Mouse (Mus musculus): ENCODE measurements at regions not wholly inside any gene's neighbourhood (a gene's known extent, or its start where the extent isn't known, plus 50 kb on each side); places are given as distances from the start of the nearest gene placed in this dataset.

DNA sequence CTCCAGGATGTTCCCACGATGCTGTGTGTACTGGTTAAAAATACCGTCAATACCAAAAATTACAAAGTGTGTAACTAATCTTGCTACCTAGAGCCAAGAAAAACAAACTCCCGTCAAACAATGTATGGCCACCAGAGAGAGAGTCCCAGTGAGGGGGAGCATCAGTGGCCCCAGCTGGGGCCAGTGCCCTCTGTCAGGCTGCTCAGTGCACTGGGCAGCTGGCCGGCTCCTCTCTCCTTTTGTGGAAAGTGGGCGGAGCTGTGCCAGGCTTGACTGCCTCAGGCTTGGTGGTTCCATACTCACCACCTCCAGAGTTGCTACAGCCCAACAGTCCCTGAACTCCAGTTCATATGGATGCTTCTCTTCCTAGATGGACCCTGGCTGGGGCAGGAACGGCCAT, 53.8 kb upstream of the Sept5 start:
- Histone ChIP-seq H3K4me1 (replicated peaks; ENCODE audit: low read depth, low read length) (peaks cover 35% of the 10 kb centered on the region), H3K4me3 (replicated peaks; ENCODE audit: low read length) (no peak overlapping the region), H3K27me3 (ENCODE audit: insufficient read depth, low read length) (peaks cover 22% of the 10 kb centered on the region), H3K36me3 (ENCODE audit: insufficient read depth, low read length) (no peaks in the 10 kb centered on the region), H3K9me3 (ENCODE audit: low read length) (peaks cover 3% of the 10 kb centered on the region)
- TF ChIP-seq NANOG (IDR thresholded peaks at IDR 0.05; ENCODE audit: borderline replicate concordance, low read length) (no peak), POU5F1 (IDR thresholded peaks at IDR 0.05; ENCODE audit: borderline replicate concordance, low read length) (no peak), CTCF (conservative IDR thresholded peaks at IDR 0.05; ENCODE audit: low read length) (no peak)

DNA sequence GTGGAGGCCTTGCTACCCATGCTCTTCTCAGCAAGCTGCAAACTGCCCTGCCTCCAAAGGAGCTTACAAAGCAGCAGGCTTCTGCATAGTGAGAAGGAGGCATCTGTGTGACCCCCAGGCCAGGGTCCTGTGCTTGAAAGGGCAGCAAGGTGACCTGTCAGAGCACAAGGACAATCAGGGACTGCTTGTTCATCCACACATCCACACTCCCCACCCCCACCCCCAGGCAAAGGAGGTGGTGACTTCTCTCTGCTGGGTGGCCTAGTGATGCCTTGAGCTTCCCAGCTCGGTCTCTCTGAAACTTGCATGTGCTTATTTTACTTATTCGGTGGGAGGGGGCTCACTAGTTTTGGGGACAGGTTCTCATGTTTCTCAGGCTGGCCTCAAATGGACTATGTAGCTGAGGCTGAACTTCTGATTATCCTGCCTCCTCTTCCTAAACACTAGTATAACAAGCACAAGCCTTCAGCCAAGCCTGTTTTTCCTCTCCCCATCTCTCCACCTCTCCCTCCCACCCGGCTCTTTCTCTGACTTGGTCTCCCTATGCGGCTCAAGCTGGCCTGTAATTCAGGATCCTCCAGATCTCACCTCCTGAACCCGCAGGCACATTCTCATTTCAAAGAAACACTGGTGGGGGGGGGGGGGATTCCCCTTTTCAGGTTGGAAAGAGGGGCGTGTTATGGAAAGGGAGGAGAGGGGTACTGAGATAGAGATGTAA, 56.4 kb upstream of the Sept5 start:
- Histone ChIP-seq H3K9me3 (ENCODE audit: low read length) (peaks cover 3% of the 10 kb centered on the region), H3K27me3 (ENCODE audit: insufficient read depth, low read length) (peaks cover 24% of the 10 kb centered on the region)

DNA sequence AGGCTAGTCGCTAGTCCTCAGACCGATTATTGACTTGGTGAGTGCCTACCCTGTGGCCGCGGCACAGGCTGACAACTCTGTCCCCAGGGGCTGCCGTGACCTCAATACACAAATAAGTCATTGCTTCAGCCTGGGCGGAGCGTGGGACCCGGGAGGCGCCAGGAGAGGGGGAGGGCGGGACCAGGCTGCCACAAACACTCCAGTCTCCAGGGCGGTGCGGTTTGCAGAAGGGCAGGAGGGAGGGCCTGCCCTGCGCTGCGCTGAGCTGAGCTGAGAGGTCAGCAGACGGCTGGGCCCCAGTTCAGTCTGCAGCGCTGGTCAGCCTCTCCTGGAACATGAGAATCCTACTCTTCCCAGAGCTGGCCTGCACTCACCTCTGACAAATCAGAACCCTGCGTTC, 57.2 kb upstream of the Sept5 start:
- TF ChIP-seq POU5F1 (IDR thresholded peaks at IDR 0.05; ENCODE audit: borderline replicate concordance, low read length): no peak
- TF ChIP-seq NANOG (IDR thresholded peaks at IDR 0.05; ENCODE audit: borderline replicate concordance, low read length): no peak
- TF ChIP-seq CTCF (conservative IDR thresholded peaks at IDR 0.05; ENCODE audit: low read length): no peak
- Histone ChIP-seq H3K4me1 (replicated peaks; ENCODE audit: low read depth, low read length) (peaks cover 31% of the 10 kb centered on the region), H3K27me3 (ENCODE audit: insufficient read depth, low read length) (peaks cover 21% of the 10 kb centered on the region), H3K9me3 (ENCODE audit: low read length) (peaks cover 3% of the 10 kb centered on the region), H3K36me3 (ENCODE audit: insufficient read depth, low read length) (no peaks in the 10 kb centered on the region), H3K4me3 (replicated peaks; ENCODE audit: low read length) (peak overlapping the region; percentile 69)

More for the DNA sequence above, 56.4 kb upstream of the Sept5 start:
- peaks cover 31% of the 10 kb centered on the region for H3K4me1 ChIP-seq (replicated peaks; ENCODE audit: low read depth, low read length)
- H3K36me3 ChIP-seq (ENCODE audit: insufficient read depth, low read length): no peaks in the 10 kb centered on the region
- TF ChIP-seq POU5F1 (IDR thresholded peaks at IDR 0.05; ENCODE audit: borderline replicate concordance, low read length): no peak
- no peak for TF ChIP-seq NANOG (IDR thresholded peaks at IDR 0.05; ENCODE audit: borderline replicate concordance, low read length)
- no peak for TF ChIP-seq CTCF (conservative IDR thresholded peaks at IDR 0.05; ENCODE audit: low read length)
- H3K4me3 ChIP-seq (replicated peaks; ENCODE audit: low read length): peak overlapping the region; percentile 69; the same call in 1 of the 2 replicates

GRCm38 (mm10) chr16:18687367-18687766, 57.6 kb upstream of the Sept5 start:
- Histone ChIP-seq H3K27me3 (ENCODE audit: insufficient read depth, low read length) (peaks cover 17% of the 10 kb centered on the region), H3K4me1 (replicated peaks; ENCODE audit: low read depth, low read length) (peaks cover 28% of the 10 kb centered on the region), H3K9me3 (ENCODE audit: low read length) (peaks cover 3% of the 10 kb centered on the region), H3K36me3 (ENCODE audit: insufficient read depth, low read length) (no peaks in the 10 kb centered on the region), H3K4me3 (replicated peaks; ENCODE audit: low read length) (peak overlapping the region; percentile 69)
- TF ChIP-seq CTCF (conservative IDR thresholded peaks at IDR 0.05; ENCODE audit: low read length) (peak; percentile 78), NANOG (IDR thresholded peaks at IDR 0.05; ENCODE audit: borderline replicate concordance, low read length) (no peak)

DNA sequence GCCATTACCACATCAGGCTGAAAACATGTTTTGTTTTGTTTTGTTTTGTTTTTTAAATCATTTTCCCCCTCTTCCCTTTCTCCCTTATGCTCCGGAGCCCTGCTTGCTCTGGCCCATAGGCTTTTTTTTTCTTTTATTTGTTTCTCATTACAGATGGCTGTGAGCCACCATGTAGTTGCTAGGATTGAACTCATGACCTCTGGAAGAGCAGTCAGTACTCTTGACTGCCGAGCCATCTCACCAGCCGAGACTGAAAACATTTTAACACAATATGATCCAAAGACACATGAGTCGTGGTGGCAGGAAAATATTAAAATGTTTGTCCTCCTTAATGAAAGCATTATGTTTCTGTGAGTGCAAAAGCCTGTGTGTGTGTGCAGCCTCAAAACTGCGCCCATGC, 65.8 kb upstream of the Sept5 start:
- peak overlapping the region; percentile 13; the same call in 1 of the 2 replicates for H3K4me3 ChIP-seq (replicated peaks; ENCODE audit: low read length)
- no peaks in the 10 kb centered on the region for H3K36me3 ChIP-seq (ENCODE audit: insufficient read depth, low read length)
- no peaks in the 10 kb centered on the region for H3K9me3 ChIP-seq (ENCODE audit: low read length)
- peaks cover 27% of the 10 kb centered on the region for H3K4me1 ChIP-seq (replicated peaks; ENCODE audit: low read depth, low read length)
- no peaks in the 10 kb centered on the region for H3K27me3 ChIP-seq (ENCODE audit: insufficient read depth, low read length)
- TF ChIP-seq CTCF (conservative IDR thresholded peaks at IDR 0.05; ENCODE audit: low read length) (no peak), NANOG (IDR thresholded peaks at IDR 0.05; ENCODE audit: borderline replicate concordance, low read length) (no peak), POU5F1 (IDR thresholded peaks at IDR 0.05; ENCODE audit: borderline replicate concordance, low read length) (no peak)

- Histone ChIP-seq H3K4me1 (replicated peaks; ENCODE audit: low read depth, low read length) (peaks cover 31% of the 10 kb centered on the region), H3K36me3 (ENCODE audit: insufficient read depth, low read length) (no peaks in the 10 kb centered on the region), H3K9me3 (ENCODE audit: low read length) (no peaks in the 10 kb centered on the region), H3K27me3 (ENCODE audit: insufficient read depth, low read length) (no peaks in the 10 kb centered on the region), H3K4me3 (replicated peaks; ENCODE audit: low read length) (peak overlapping the region; percentile 13; the same call in 1 of the 2 replicates)
- TF ChIP-seq POU5F1 (IDR thresholded peaks at IDR 0.05; ENCODE audit: borderline replicate concordance, low read length) (no peak), NANOG (IDR thresholded peaks at IDR 0.05; ENCODE audit: borderline replicate concordance, low read length) (no peak), CTCF (conservative IDR thresholded peaks at IDR 0.05; ENCODE audit: low read length) (peak; percentile 89)
Measured at GRCm38 (mm10) chr16:18696074-18696819, 66.5 kb upstream of the Sept5 start.

- Histone ChIP-seq H3K4me1 (replicated peaks; ENCODE audit: low read depth, low read length) (peaks cover 31% of the 10 kb centered on the region), H3K36me3 (ENCODE audit: insufficient read depth, low read length) (no peaks in the 10 kb centered on the region), H3K9me3 (ENCODE audit: low read length) (no peaks in the 10 kb centered on the region), H3K4me3 (replicated peaks; ENCODE audit: low read length) (no peak overlapping the region), H3K27me3 (ENCODE audit: insufficient read depth, low read length) (no peaks in the 10 kb centered on the region)
- TF ChIP-seq CTCF (conservative IDR thresholded peaks at IDR 0.05; ENCODE audit: low read length): no peak
Measured at GRCm38 (mm10) chr16:18696820-18697168, 67.0 kb upstream of the Sept5 start.

GRCm38 (mm10) chr16:18704126-18704525, 72.5 kb upstream of the Cldn5 start:
- peaks cover 43% of the 10 kb centered on the region for H3K4me1 ChIP-seq (replicated peaks; ENCODE audit: low read depth, low read length)
- H3K9me3 ChIP-seq (ENCODE audit: low read length): no peaks in the 10 kb centered on the region
- no peak overlapping the region for H3K4me3 ChIP-seq (replicated peaks; ENCODE audit: low read length)
- no peak for TF ChIP-seq CTCF (conservative IDR thresholded peaks at IDR 0.05; ENCODE audit: low read length)
- TF ChIP-seq NANOG (IDR thresholded peaks at IDR 0.05; ENCODE audit: borderline replicate concordance, low read length): no peak
- no peak for TF ChIP-seq POU5F1 (IDR thresholded peaks at IDR 0.05; ENCODE audit: borderline replicate concordance, low read length)
- no peaks in the 10 kb centered on the region for H3K36me3 ChIP-seq (ENCODE audit: insufficient read depth, low read length)
- peaks cover 2% of the 10 kb centered on the region; the same call in 1 of the 2 replicates for H3K27me3 ChIP-seq (ENCODE audit: insufficient read depth, low read length)
